Comparison of ENCODE assay signal across 8 mouse cellular contexts in the genomic region with DNA sequence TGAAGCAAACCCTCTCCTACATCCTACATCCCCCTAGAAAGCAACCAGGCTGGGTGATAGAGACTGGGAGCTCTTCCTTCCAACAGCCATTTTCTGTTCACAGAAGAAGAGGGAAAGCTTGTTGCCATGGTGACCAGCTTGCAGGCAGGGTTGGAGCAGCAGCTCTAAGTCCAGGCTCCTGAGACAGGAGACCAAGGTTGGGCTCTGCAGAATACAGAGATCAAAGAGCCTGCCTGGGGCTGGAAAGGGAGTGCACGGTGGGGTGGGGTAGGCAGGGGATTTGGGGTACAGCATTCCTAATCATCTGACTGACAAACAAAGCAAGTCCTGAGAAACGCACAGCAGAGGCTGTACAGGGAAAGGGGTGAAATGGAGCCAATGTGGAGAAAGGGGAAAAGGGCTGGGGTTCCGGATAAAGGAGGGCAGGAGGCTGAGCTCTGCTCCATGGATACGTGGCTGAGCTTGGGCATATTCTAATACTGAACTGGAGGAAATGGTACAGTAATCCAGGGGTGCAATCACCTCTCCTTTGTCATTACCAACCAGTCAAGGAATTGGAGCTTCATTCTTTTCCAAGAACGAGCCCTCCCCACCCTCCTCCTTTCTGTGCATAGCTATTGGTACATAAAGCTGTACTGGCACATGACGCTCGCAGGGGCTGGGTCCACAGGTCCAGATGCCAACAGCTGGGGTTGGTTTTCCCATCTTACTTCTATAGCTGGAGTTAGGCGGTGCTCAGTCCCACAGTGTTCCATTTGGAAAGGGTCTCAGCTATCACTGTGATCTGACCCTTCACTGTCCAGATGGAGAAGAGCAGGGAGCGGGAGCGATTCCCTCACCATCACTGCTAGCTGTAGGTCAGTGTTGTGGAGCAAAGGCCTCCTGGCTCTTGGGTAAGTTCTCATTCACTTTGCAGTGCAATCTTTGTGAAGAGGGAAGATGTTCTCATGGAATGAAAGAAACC.
DNase-seq lines count a peak whose midpoint lies in the region; ATAC-seq and TF ChIP-seq lines count a peak whose summit lies in the region.

No protein-coding gene starts in this region.

- H3K9me3 ChIP-seq in heart, embryonic 12.5 days (replicated peaks), result no peaks in the 10 kb centered on the region
- H3K9me3 ChIP-seq in embryonic facial prominence, embryonic 15.5 days (replicated peaks), result no peaks in the 10 kb centered on the region
- H3K9me3 ChIP-seq in intestine, embryonic 15.5 days, result no peaks in the 10 kb centered on the region
- H3K9me3 ChIP-seq in midbrain, embryonic 12.5 days, result no peaks in the 10 kb centered on the region
- no peaks in the 10 kb centered on the region for H3K9me3 ChIP-seq in liver, postnatal 0 days (ENCODE audit: low read length)

- no peak for TF ChIP-seq CTCF in liver, postnatal 0 days (IDR thresholded peaks at IDR 0.05; ENCODE audit: low read depth)

- H3K4me3 ChIP-seq in heart, embryonic 12.5 days, result no peak overlapping the region
- no peak overlapping the region for H3K4me3 ChIP-seq in embryonic facial prominence, embryonic 15.5 days (replicated peaks)
- H3K4me3 ChIP-seq in intestine, embryonic 15.5 days (replicated peaks), result no peak overlapping the region
- no peak overlapping the region for H3K4me3 ChIP-seq in midbrain, embryonic 12.5 days
- H3K4me3 ChIP-seq in liver, postnatal 0 days (ENCODE audit: low read depth, low read length), result no peak overlapping the region

- no peak; the same call in 1 of the 2 replicates for ATAC-seq in heart, embryonic 12.5 days (ENCODE audit: insufficient number of reproducible peaks, low FRiP score)
- ATAC-seq in embryonic facial prominence, embryonic 15.5 days (ENCODE audit: insufficient number of reproducible peaks, low FRiP score, low TSS enrichment, low read depth), result peak; percentile 32; the same call in 1 of the 2 replicates
- peak; percentile 30; the same call in 1 of the 2 replicates for ATAC-seq in intestine, embryonic 15.5 days
- ATAC-seq in midbrain, embryonic 12.5 days (ENCODE audit: low FRiP score, low read depth), result peak; percentile 96
- no peak for ATAC-seq in liver, postnatal 0 days

- TF ChIP-seq EP300 in liver, postnatal 0 days (IDR thresholded peaks at IDR 0.05; ENCODE audit: low read depth), result no peak

- peak overlapping the region; percentile 76 for H3K27ac ChIP-seq in heart, embryonic 12.5 days (ENCODE audit: poor library complexity, severe bottlenecking)
- H3K27ac ChIP-seq in embryonic facial prominence, embryonic 15.5 days (replicated peaks), result peak overlapping the region; percentile 91
- peak overlapping the region; percentile 68 for H3K27ac ChIP-seq in intestine, embryonic 15.5 days
- H3K27ac ChIP-seq in midbrain, embryonic 12.5 days (replicated peaks), result peak overlapping the region; percentile 87
- no peak overlapping the region for H3K27ac ChIP-seq in liver, postnatal 0 days (ENCODE audit: low read depth)

- DNase-seq in heart, adult 11 months, result no peak
- DNase-seq in adrenal gland, postnatal 10 days, result peak; percentile 46
- DNase-seq in spleen, postnatal 10 days (ENCODE audit: low spot score in 2 of 2), result no peak
- no peak for DNase-seq in liver, postnatal 0 days

- no peaks in the 10 kb centered on the region for H3K27me3 ChIP-seq in heart, embryonic 12.5 days (replicated peaks)
- no peaks in the 10 kb centered on the region for H3K27me3 ChIP-seq in embryonic facial prominence, embryonic 15.5 days
- no peaks in the 10 kb centered on the region for H3K27me3 ChIP-seq in intestine, embryonic 15.5 days (replicated peaks)
- H3K27me3 ChIP-seq in midbrain, embryonic 12.5 days, result no peaks in the 10 kb centered on the region
- H3K27me3 ChIP-seq in liver, postnatal 0 days (ENCODE audit: insufficient read depth, low read length), result no peaks in the 10 kb centered on the region

- H3K9ac ChIP-seq in heart, embryonic 12.5 days, result no peak overlapping the region
- no peak overlapping the region for H3K9ac ChIP-seq in embryonic facial prominence, embryonic 15.5 days
- no peak overlapping the region for H3K9ac ChIP-seq in intestine, embryonic 15.5 days
- no peak overlapping the region for H3K9ac ChIP-seq in midbrain, embryonic 12.5 days (replicated peaks)
- no peak overlapping the region for H3K9ac ChIP-seq in liver, postnatal 0 days (replicated peaks)

- WGBS in heart, embryonic 12.5 days, result 53% methylated on average over 10 of the region's 10 CpGs
- 28% methylated on average over 10 of the region's 10 CpGs for WGBS in embryonic facial prominence, embryonic 15.5 days
- WGBS in intestine, embryonic 15.5 days, result 35% methylated on average over 10 of the region's 10 CpGs
- WGBS in midbrain, embryonic 12.5 days, result 38% methylated on average over 10 of the region's 10 CpGs
- 56% methylated on average over 10 of the region's 10 CpGs for WGBS in liver, postnatal 0 days (ENCODE audit: insufficient replicate concordance)

- H3K4me1 ChIP-seq in heart, embryonic 12.5 days (replicated peaks), result peaks cover 34% of the 10 kb centered on the region
- H3K4me1 ChIP-seq in embryonic facial prominence, embryonic 15.5 days, result peaks cover 36% of the 10 kb centered on the region
- H3K4me1 ChIP-seq in intestine, embryonic 15.5 days (replicated peaks), result peaks cover 21% of the 10 kb centered on the region; the same call in 1 of the 2 replicates
- H3K4me1 ChIP-seq in midbrain, embryonic 12.5 days, result peaks cover 47% of the 10 kb centered on the region
- no peaks in the 10 kb centered on the region for H3K4me1 ChIP-seq in liver, postnatal 0 days (ENCODE audit: insufficient read depth)

- peaks cover 24% of the 10 kb centered on the region for H3K36me3 ChIP-seq in heart, embryonic 12.5 days
- peaks cover 21% of the 10 kb centered on the region for H3K36me3 ChIP-seq in embryonic facial prominence, embryonic 15.5 days
- no peaks in the 10 kb centered on the region for H3K36me3 ChIP-seq in intestine, embryonic 15.5 days
- H3K36me3 ChIP-seq in midbrain, embryonic 12.5 days, result peaks cover 23% of the 10 kb centered on the region
- H3K36me3 ChIP-seq in liver, postnatal 0 days (replicated peaks; ENCODE audit: insufficient read depth, low read length), result no peaks in the 10 kb centered on the region

- 0 out of 2 replicates have a peak overlapping the region, but pooled peaks have one; percentile 5 for H3K4me2 ChIP-seq in heart, embryonic 12.5 days
- 0 out of 2 replicates have a peak overlapping the region, but pooled peaks have one; percentile 17 for H3K4me2 ChIP-seq in embryonic facial prominence, embryonic 15.5 days (replicated peaks)
- no peak overlapping the region for H3K4me2 ChIP-seq in intestine, embryonic 15.5 days (replicated peaks)
- peak overlapping the region; percentile 36 for H3K4me2 ChIP-seq in midbrain, embryonic 12.5 days (replicated peaks)
- no peak overlapping the region for H3K4me2 ChIP-seq in liver, postnatal 0 days (ENCODE audit: low read depth, low read length)

Comparison
In these comparisons a context has a peak if more than half of its experiments do, and no peak if none do; other contexts are left out.
1. ATAC-seq: peak in embryonic facial prominence, embryonic 15.5 days (single experiment), intestine, embryonic 15.5 days (single experiment) and midbrain, embryonic 12.5 days (single experiment); none in heart, embryonic 12.5 days (single experiment) and liver, postnatal 0 days (single experiment).
2. H3K4me2 ChIP-seq: peak in heart, embryonic 12.5 days (single experiment), embryonic facial prominence, embryonic 15.5 days (single experiment) and midbrain, embryonic 12.5 days (single experiment); none in intestine, embryonic 15.5 days (single experiment) and liver, postnatal 0 days (single experiment).